Mouse (Mus musculus): Measurements from ENCODE around the gene Mrpl16. TPM values are rescaled to one million over a fixed set of nuclear protein-coding genes. Genes with fewer than 3 reads are reported as not detected.

Gene Mrpl16
- polyA plus RNA-seq, 1 experiment from 2014 or later, result 45.7 TPM

DNA sequence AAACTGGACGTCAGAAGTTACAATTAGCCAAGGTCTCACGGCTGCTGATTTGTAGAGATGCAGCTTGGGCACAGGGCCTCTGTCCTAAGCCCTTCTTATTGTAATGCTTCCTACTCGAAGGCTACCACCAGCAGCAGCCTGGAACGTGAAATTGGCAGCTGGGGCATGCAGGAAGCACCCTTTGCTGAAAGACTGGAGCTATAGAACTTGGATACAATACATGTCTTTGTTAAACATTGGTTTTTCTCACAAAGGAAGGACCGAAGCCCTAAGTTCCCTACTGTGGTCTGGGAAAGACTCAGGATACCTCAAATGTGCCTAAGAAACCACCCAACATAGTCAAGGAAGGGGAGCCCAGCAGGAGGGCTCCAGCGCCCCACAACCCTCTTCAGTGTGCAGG is 37.6 kb downstream of the Mrpl16 start:
- no peak overlapping the region for H3K27ac ChIP-seq (replicated peaks)
- no peaks in the 10 kb centered on the region for H3K36me3 ChIP-seq
- H3K4me1 ChIP-seq, result peaks cover 27% of the 10 kb centered on the region
- H3K4me2 ChIP-seq (replicated peaks), result no peak overlapping the region
- H3K27me3 ChIP-seq, result no peaks in the 10 kb centered on the region
- ATAC-seq (ENCODE audit: low FRiP score, low read depth), result no peak
- no peak overlapping the region for H3K4me3 ChIP-seq
- no peak overlapping the region for H3K9ac ChIP-seq (replicated peaks)
- H3K9me3 ChIP-seq, result no peaks in the 10 kb centered on the region
- 38% methylated on average over 6 of the region's 6 CpGs for WGBS

DNA sequence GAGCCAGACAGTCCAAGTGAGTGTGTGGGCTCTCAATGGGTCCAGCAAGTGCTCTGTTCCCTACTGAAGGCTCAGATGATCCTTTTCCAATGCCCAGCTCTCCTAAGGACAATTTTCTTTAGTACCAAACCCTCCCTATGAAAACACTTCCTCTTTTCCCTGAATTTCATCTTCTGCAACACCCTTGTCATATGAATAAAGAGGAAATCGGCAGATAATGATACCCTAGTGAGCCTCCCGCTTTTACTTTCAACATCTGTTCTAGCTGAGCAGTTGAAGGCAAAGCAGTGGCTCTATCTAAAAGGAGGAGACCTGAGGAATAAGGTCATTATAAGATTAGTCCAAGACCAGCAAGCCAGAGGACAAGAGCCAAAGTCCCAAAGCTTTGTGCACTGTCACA is 38.3 kb downstream of the Mrpl16 start:
- 78% methylated on average over 2 of the region's 2 CpGs for WGBS
- H3K4me2 ChIP-seq (replicated peaks), result no peak overlapping the region
- H3K4me3 ChIP-seq, result no peak overlapping the region
- H3K27ac ChIP-seq (replicated peaks), result no peak overlapping the region
- H3K27me3 ChIP-seq, result no peaks in the 10 kb centered on the region
- no peaks in the 10 kb centered on the region for H3K9me3 ChIP-seq
- no peak overlapping the region for H3K9ac ChIP-seq (replicated peaks)
- peaks cover 31% of the 10 kb centered on the region for H3K4me1 ChIP-seq
- ATAC-seq (ENCODE audit: low FRiP score, low read depth), result no peak
- no peaks in the 10 kb centered on the region for H3K36me3 ChIP-seq

DNA sequence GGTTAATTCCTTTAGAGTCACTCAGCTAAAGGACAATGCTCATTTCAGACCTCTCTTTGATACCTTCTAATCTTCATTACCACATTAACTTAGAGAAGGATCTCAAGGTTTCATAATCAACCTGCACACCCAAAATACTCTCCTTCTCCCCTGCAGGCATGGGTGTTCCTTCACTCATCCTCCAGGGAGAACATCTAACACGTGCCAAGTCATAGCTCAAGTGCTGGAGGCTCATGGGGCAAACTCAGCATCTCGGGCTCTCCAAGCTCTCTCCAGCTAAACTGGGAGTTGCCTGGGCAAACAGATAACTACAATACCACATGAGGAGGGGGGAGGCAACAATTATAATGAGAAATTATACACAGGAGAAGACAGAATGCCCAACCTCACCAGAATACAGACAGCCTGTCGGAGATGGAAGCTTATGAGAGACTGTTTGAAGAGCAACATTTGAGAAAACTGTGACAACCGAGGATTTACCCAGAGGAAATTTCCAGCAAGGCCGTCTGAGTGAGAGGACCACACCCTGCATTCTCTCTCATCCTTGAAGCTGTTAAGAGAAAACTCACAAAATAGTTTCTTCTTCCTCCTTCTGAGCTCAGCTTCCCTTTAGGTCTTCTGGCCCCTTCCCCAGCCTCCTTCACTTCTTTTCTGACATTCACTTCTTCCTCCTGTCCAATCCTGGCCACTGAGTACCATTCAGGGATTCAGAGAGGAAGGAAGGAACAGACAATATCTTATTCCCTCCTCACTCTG is 40.0 kb downstream of the Mrpl16 start:
- Histone ChIP-seq H3K9me3 (no peaks in the 10 kb centered on the region), H3K27me3 (no peaks in the 10 kb centered on the region; the same call in 1 of the 2 replicates), H3K4me2 (replicated peaks) (no peak overlapping the region), H3K9ac (replicated peaks) (no peak overlapping the region), H3K4me3 (no peak overlapping the region), H3K4me1 (peaks cover 41% of the 10 kb centered on the region), H3K27ac (replicated peaks) (no peak overlapping the region), H3K36me3 (no peaks in the 10 kb centered on the region)
- WGBS, result 80% methylated on average over 5 of the region's 5 CpGs
- no peak for ATAC-seq (ENCODE audit: low FRiP score, low read depth)

GRCm38 (mm10) chr19:11810856-11811255 is 40.7 kb downstream of the Mrpl16 start:
- H3K27me3 ChIP-seq, result peaks cover under 1% of the 10 kb centered on the region; the same call in 1 of the 2 replicates
- no peak overlapping the region for H3K9ac ChIP-seq (replicated peaks)
- no peaks in the 10 kb centered on the region for H3K9me3 ChIP-seq
- no peak overlapping the region for H3K4me2 ChIP-seq (replicated peaks)
- WGBS, result 69% methylated on average over 1 of the region's 1 CpGs
- H3K4me3 ChIP-seq, result no peak overlapping the region
- peak overlapping the region; percentile 79 for H3K27ac ChIP-seq (replicated peaks)
- H3K4me1 ChIP-seq, result peaks cover 41% of the 10 kb centered on the region
- ATAC-seq (ENCODE audit: low FRiP score, low read depth), result no peak
- no peaks in the 10 kb centered on the region for H3K36me3 ChIP-seq

DNA sequence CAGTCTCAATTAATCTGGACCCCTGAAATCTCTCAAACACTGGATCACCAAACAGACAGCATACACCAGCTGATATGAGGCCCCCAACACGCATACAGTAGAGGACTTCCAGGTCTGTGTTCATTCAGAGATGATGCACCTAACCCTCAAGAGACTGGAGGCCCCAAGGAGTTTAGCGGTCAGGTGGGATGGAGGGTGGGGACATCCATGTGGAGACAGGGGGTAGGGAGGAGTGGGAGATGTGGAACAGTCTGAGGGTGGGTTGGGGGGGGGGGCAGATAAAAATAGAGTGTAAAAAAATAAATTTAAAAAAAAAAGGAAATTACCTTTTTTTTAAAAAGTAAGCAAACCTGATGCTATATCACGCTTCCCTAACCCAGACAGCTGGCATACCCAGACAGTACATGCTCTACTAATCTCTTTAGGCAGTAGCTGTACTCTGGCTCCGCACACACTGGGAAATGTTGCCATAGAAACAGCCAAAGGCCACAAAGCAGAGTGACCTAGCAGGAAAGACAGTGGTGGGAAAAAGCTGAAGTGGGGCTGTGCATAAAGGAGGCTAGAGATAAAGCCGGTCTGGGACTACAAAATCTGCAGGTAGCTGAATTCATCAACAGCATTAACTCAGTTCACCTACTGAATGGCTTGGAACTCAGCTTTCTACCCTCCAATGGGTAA is 41.6 kb downstream of the Mrpl16 start:
- no peak overlapping the region for H3K4me3 ChIP-seq
- 26% methylated on average over 5 of the region's 5 CpGs for WGBS
- H3K9me3 ChIP-seq, result no peaks in the 10 kb centered on the region
- H3K27ac ChIP-seq (replicated peaks), result peak overlapping the region; percentile 79
- H3K4me2 ChIP-seq (replicated peaks), result peak overlapping the region; percentile 23
- ATAC-seq (ENCODE audit: low FRiP score, low read depth), result peak; percentile 94
- H3K9ac ChIP-seq (replicated peaks), result no peak overlapping the region
- H3K27me3 ChIP-seq, result peaks cover 10% of the 10 kb centered on the region
- H3K4me1 ChIP-seq, result peaks cover 41% of the 10 kb centered on the region
- no peaks in the 10 kb centered on the region for H3K36me3 ChIP-seq

GRCm38 (mm10) chr19:11813136-11813535 is 42.9 kb downstream of the Mrpl16 start:
- Histone ChIP-seq H3K9ac (replicated peaks) (no peak overlapping the region), H3K4me3 (no peak overlapping the region), H3K27me3 (peaks cover 22% of the 10 kb centered on the region), H3K4me2 (replicated peaks) (no peak overlapping the region), H3K27ac (replicated peaks) (peak overlapping the region; percentile 79), H3K4me1 (peaks cover 41% of the 10 kb centered on the region), H3K36me3 (no peaks in the 10 kb centered on the region), H3K9me3 (no peaks in the 10 kb centered on the region)
- 47% methylated on average over 4 of the region's 4 CpGs for WGBS
- no peak for ATAC-seq (ENCODE audit: low FRiP score, low read depth)

- Histone ChIP-seq H3K36me3 (no peaks in the 10 kb centered on the region), H3K9ac (replicated peaks) (no peak overlapping the region), H3K27me3 (peaks cover 25% of the 10 kb centered on the region), H3K9me3 (no peaks in the 10 kb centered on the region), H3K4me1 (peaks cover 44% of the 10 kb centered on the region), H3K27ac (replicated peaks) (peak overlapping the region; percentile 79), H3K4me3 (no peak overlapping the region), H3K4me2 (replicated peaks) (peak overlapping the region; percentile 16; the same call in 1 of the 2 replicates)
- 2% methylated on average over 8 of the region's 8 CpGs for WGBS
- ATAC-seq (ENCODE audit: low FRiP score, low read depth), result peak; percentile 42
These were observed 43.5 kb downstream of the Mrpl16 start for GRCm38 (mm10) chr19:11813649-11814048.

GRCm38 (mm10) chr19:11814742-11815333 is 44.6 kb downstream of the Mrpl16 start:
- Histone ChIP-seq H3K27ac (replicated peaks) (peak overlapping the region; percentile 79; the same call in 1 of the 2 replicates), H3K9ac (replicated peaks) (no peak overlapping the region), H3K4me3 (no peak overlapping the region), H3K4me1 (peaks cover 52% of the 10 kb centered on the region), H3K4me2 (replicated peaks) (no peak overlapping the region), H3K36me3 (no peaks in the 10 kb centered on the region), H3K27me3 (peaks cover 29% of the 10 kb centered on the region), H3K9me3 (no peaks in the 10 kb centered on the region)
- ATAC-seq (ENCODE audit: low FRiP score, low read depth), result no peak
- WGBS, result 82% methylated on average over 6 of the region's 6 CpGs

DNA sequence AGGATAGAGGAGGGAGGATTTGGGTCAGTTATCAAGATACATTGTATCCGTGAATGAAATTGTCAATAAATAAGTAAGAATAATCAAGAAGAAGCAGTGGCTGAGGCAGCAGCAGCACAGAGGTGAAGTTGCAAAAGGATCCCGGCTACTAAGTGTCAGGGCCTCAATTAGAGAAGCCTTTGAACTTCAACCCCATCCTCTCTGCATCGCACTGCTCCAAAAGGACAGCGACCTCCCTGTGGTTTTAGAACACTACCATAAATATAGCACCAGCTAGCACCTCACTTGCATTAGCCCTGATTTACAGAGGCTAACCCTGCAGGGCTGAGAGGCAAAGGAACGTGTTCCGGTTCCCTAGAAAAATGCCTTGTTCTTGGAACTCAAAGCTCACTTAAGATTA is 46.5 kb downstream of the Mrpl16 start:
- H3K4me2 ChIP-seq (replicated peaks), result 0 out of 2 replicates have a peak overlapping the region, but pooled peaks have one; percentile 77
- no peaks in the 10 kb centered on the region for H3K36me3 ChIP-seq
- H3K4me3 ChIP-seq, result no peak overlapping the region
- H3K9me3 ChIP-seq, result no peaks in the 10 kb centered on the region
- no peak overlapping the region for H3K27ac ChIP-seq (replicated peaks)
- WGBS, result 44% methylated on average over 6 of the region's 6 CpGs
- H3K27me3 ChIP-seq, result peaks cover 34% of the 10 kb centered on the region
- H3K9ac ChIP-seq (replicated peaks), result no peak overlapping the region
- no peak for ATAC-seq (ENCODE audit: low FRiP score, low read depth)
- H3K4me1 ChIP-seq, result peaks cover 43% of the 10 kb centered on the region

DNA sequence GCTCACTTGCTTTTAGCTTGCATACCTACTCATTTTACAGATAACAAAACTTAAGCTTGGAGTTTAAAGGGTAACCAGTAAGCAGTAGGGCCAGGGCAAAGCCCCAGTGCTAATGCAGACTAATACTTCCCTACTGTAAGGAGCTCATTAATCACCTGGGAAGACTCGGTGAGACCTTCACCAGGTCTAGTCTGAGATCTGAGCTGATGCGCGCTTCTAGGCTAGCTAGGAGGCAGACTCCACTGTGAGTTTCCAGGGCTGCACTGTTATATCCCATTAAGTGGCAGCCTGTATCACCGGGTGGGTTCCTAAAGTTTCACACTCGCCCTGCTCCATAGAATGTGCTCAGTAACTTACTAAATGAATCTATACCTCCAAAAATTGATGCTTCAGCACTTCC is 47.4 kb downstream of the Mrpl16 start:
- no peak for ATAC-seq (ENCODE audit: low FRiP score, low read depth)
- peak overlapping the region; percentile 77 for H3K4me2 ChIP-seq (replicated peaks)
- 8% methylated on average over 5 of the region's 5 CpGs for WGBS

GRCm38 (mm10) chr19:11818199-11819142 is 48.3 kb downstream of the Mrpl16 start:
- peaks cover 34% of the 10 kb centered on the region for H3K27me3 ChIP-seq
- under 1% methylated on average over 61 of the region's 83 CpGs for WGBS

More for the DNA sequence above, 47.4 kb downstream of the Mrpl16 start:
- Histone ChIP-seq H3K4me1 (peaks cover 35% of the 10 kb centered on the region), H3K4me3 (peak overlapping the region; percentile 64), H3K9me3 (no peaks in the 10 kb centered on the region), H3K36me3 (no peaks in the 10 kb centered on the region), H3K27me3 (peaks cover 34% of the 10 kb centered on the region), H3K27ac (replicated peaks) (no peak overlapping the region), H3K9ac (replicated peaks) (no peak overlapping the region)

More at GRCm38 (mm10) chr19:11818199-11819142, 48.3 kb downstream of the Mrpl16 start:
- H3K27ac ChIP-seq (replicated peaks), result 0 out of 2 replicates have a peak overlapping the region, but pooled peaks have one; percentile 22
- H3K4me2 ChIP-seq (replicated peaks), result peak overlapping the region; percentile 77
- peak overlapping the region; percentile 64 for H3K4me3 ChIP-seq
- H3K9ac ChIP-seq (replicated peaks), result peak overlapping the region; percentile 68
- H3K36me3 ChIP-seq, result no peaks in the 10 kb centered on the region
- peak; percentile 70 for ATAC-seq (ENCODE audit: low FRiP score, low read depth)
- H3K4me1 ChIP-seq, result peaks cover 29% of the 10 kb centered on the region
- no peaks in the 10 kb centered on the region for H3K9me3 ChIP-seq

All from midbrain, embryonic 12.5 days (tissue).